8 mouse cellular contexts compared by ENCODE assay signal in the genomic region with DNA sequence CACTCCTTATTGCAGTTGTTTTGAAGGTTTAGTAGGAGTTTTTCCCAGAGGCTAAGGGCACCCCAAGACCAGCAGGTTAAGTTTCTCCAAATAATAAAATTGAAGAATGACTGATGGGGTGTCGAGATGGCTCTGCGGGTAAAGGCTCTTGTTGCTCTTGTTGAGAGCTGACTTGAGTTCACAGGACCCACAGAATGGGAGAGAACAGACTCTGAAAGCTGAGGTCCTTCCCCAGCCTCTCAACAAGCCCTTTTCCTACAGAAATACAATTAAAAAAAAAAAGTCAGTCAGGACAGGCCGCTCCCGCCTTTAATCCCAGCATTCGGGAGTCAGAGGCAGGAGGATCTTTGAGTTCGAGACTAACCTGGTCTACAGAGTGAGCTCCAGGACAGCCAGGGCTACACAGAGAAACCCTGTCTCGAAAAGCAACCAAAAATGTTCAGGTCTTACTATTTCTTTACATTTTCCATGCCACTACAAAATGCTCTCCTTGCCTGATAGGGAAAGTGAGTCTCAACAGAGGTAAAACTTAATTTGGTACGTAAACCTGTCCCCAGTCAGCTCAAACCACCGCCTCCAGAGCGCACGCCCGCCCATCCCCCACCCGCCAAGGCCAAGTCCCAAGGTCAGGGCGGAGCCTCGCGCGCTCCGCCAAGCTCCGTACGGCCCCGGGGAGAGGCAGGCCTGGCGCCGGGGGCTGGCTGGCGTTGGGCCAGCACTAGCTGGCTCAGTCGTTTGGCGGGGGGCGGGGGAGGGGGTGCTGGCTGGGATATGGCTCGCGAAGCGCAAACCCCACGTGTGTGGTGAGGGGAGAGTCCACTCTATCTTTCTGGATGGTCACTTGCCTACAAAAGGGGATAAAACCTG. TPM values are rescaled to one million over a fixed set of nuclear protein-coding genes. Genes with fewer than 3 reads are reported as not detected.
DNase-seq lines count a peak whose midpoint lies in the region; ATAC-seq and TF ChIP-seq lines count a peak whose summit lies in the region.

No protein-coding gene starts in this region.

- 3% methylated on average over 31 of the region's 31 CpGs for WGBS in intestine, postnatal 0 days
- 6% methylated on average over 31 of the region's 31 CpGs for WGBS in lung, adult 2 months

- peak overlapping the region; percentile 46; the same call in 1 of the 2 replicates for H3K9ac ChIP-seq in intestine, postnatal 0 days (ENCODE audit: low read depth, low read length)

- TF ChIP-seq POLR2A in lung, adult 2 months (IDR thresholded peaks at IDR 0.05; ENCODE audit: borderline replicate concordance, extremely low read depth, low read depth, low read length), result no peak

- H3K4me3 ChIP-seq in intestine, postnatal 0 days (ENCODE audit: low read depth, low read length), result no peak overlapping the region
- no peak overlapping the region for H3K4me3 ChIP-seq in lung, adult 2 months (replicated peaks; ENCODE audit: extremely low read depth, low read depth, low read length)

- H3K4me1 ChIP-seq in intestine, postnatal 0 days (replicated peaks; ENCODE audit: control insufficient read depth, insufficient read depth, low read length), result peaks cover 18% of the 10 kb centered on the region
- peaks cover 13% of the 10 kb centered on the region for H3K4me1 ChIP-seq in lung, adult 2 months (ENCODE audit: control insufficient read depth, insufficient read depth, low read length)

- H3K36me3 ChIP-seq in intestine, postnatal 0 days (ENCODE audit: control insufficient read depth, insufficient read depth), result peaks cover 3% of the 10 kb centered on the region; the same call in 1 of the 2 replicates

- H3K4me2 ChIP-seq in intestine, postnatal 0 days (replicated peaks; ENCODE audit: low read depth), result peak overlapping the region; percentile 63

- peak overlapping the region; percentile 97 for H3K27ac ChIP-seq in intestine, postnatal 0 days (ENCODE audit: low read depth, low read length)

- no peaks in the 10 kb centered on the region for H3K9me3 ChIP-seq in intestine, postnatal 0 days (ENCODE audit: control insufficient read depth)

- no peak for TF ChIP-seq CTCF in intestine, postnatal 0 days (IDR thresholded peaks at IDR 0.05; ENCODE audit: low read depth)
- TF ChIP-seq CTCF in lung, adult 2 months (IDR thresholded peaks at IDR 0.05; ENCODE audit: insufficient read depth, low read length), result no peak

- ATAC-seq in intestine, postnatal 0 days, result 0 out of 2 replicates have a peak, but pooled peaks have one; percentile 2

- peak; percentile 85 to 94 for DNase-seq in adrenal gland, adult (ENCODE audit: inconsistent age in 2 of 2, low spot score in 1 of 2)
- no peak for DNase-seq in adrenal gland, adult 8-10 months
- peak; percentile 87 to 90 for DNase-seq in cerebellum, postnatal 14 days
- DNase-seq in gastrocnemius, postnatal 14 days, result peak; percentile 80
- DNase-seq in lung, adult 2 months, result peak; percentile 76
- DNase-seq in ovary, postnatal 36 days (ENCODE audit: low spot score), result peak; percentile 86
- peak; percentile 44 for DNase-seq in urinary bladder, postnatal 10 days (ENCODE audit: low spot score)

- no peaks in the 10 kb centered on the region for H3K27me3 ChIP-seq in intestine, postnatal 0 days (replicated peaks; ENCODE audit: control insufficient read depth, insufficient read depth, low read length)

- intact Hi-C loops in gastrocnemius, postnatal 14 days (cut with DNase I; ENCODE audit: low total_unique reads), result no loop called here

RNA-seq across cellular contexts. Expression of a gene that starts 2.5 kb away (rescaled TPM):
- 100 to 1,000 TPM; 187 to 329 (median 253) TPM for total RNA-seq in adrenal gland, adult 8-10 months (2022)
- 10 to 100 TPM; 73.5 to 87.4 TPM for total RNA-seq in gastrocnemius, postnatal 14 days (2021)
- polyA plus RNA-seq in intestine, postnatal 0 days (2015; fragmentation: Nextera tagmentation; extraction: Ambion mirVana), result 114 and 121 TPM in 2 replicates
- 378 and 717 TPM in 2 replicates for polyA plus RNA-seq in lung, adult 2 months (2012; rRNA removed)

RNA-seq across cellular contexts. Expression of a gene that starts 7.0 kb away (rescaled TPM):
- total RNA-seq in adrenal gland, adult 8-10 months (2022), result under 1 TPM in 3 of 4 experiments, not detected in 1; 0.07 to 0.09 (median 0.08) TPM
- total RNA-seq in gastrocnemius, postnatal 14 days (2021), result under 1 TPM in 1 of 2 experiments, not detected in 1; 0.04 TPM
- not detected in 2 replicates for polyA plus RNA-seq in intestine, postnatal 0 days (2015; fragmentation: Nextera tagmentation; extraction: Ambion mirVana)
- polyA plus RNA-seq in lung, adult 2 months (2012; rRNA removed), result 0.03 TPM in 1 of 2 replicates, not detected in the other

RNA-seq across cellular contexts. Expression of a gene that starts 22.1 kb away (rescaled TPM):
- not detected for total RNA-seq in adrenal gland, adult 8-10 months (2022)
- total RNA-seq in gastrocnemius, postnatal 14 days (2021), result not detected
- 2.8 TPM in 2 replicates for polyA plus RNA-seq in intestine, postnatal 0 days (2015; fragmentation: Nextera tagmentation; extraction: Ambion mirVana)
- 0.43 and 1.2 TPM in 2 replicates for polyA plus RNA-seq in lung, adult 2 months (2012; rRNA removed)

RNA-seq across cellular contexts. Expression of a gene that starts 23.2 kb away (rescaled TPM):
- total RNA-seq in adrenal gland, adult 8-10 months (2022), result 100 to 1,000 TPM in 1 of 4 experiments, 10 to 100 TPM in 3; 81.4 to 101 (median 86.6) TPM
- total RNA-seq in gastrocnemius, postnatal 14 days (2021), result 10 to 100 TPM; 65.9 to 77.0 TPM
- polyA plus RNA-seq in intestine, postnatal 0 days (2015; fragmentation: Nextera tagmentation; extraction: Ambion mirVana), result 181 and 182 TPM in 2 replicates
- polyA plus RNA-seq in lung, adult 2 months (2012; rRNA removed), result 75.2 and 76.3 TPM in 2 replicates

RNA-seq across cellular contexts. Expression of a gene that starts 27.3 kb away (rescaled TPM):
- under 1 TPM; 0.26 to 0.86 (median 0.30) TPM for total RNA-seq in adrenal gland, adult 8-10 months (2022)
- 1 to 10 TPM; 2.9 to 3.4 TPM for total RNA-seq in gastrocnemius, postnatal 14 days (2021)
- polyA plus RNA-seq in intestine, postnatal 0 days (2015; fragmentation: Nextera tagmentation; extraction: Ambion mirVana), result 0.21 and 0.31 TPM in 2 replicates
- 4.1 and 5.5 TPM in 2 replicates for polyA plus RNA-seq in lung, adult 2 months (2012; rRNA removed)
